Mouse (Mus musculus) activated CD4-positive, CD25-positive, alpha-beta regulatory T cell, adult 4 months (primary cell): Measurements from ENCODE around the gene Echdc2. TPM values are rescaled to one million over a fixed set of nuclear protein-coding genes. Genes with fewer than 3 reads are reported as not detected.
A peak's percentile ranks its signal among the peaks of the same experiment; 100 is the strongest.
"Not testable (repeated sequence)": the region's sequence is repeated elsewhere in the genome, so short reads cannot be mapped to it uniquely, and the experiment has no call there.

ENCODE experiments used
- ATAC-seq: one replicate; pipeline ENCODE4 v1.8.0; 2017
- polyA plus RNA-seq, 2 experiments: library from polyadenylated mRNA; unstranded; fragments of 100-300 nt; shearing (Covaris generic); gene quantifications; one replicate each; pipeline ENCODE4 v1.2.1; 2017

Gene Echdc2
- 1 to 10 TPM in 1 of 2 experiments, under 1 TPM in 1; 0.88 to 1.3 TPM for polyA plus RNA-seq

DNA sequence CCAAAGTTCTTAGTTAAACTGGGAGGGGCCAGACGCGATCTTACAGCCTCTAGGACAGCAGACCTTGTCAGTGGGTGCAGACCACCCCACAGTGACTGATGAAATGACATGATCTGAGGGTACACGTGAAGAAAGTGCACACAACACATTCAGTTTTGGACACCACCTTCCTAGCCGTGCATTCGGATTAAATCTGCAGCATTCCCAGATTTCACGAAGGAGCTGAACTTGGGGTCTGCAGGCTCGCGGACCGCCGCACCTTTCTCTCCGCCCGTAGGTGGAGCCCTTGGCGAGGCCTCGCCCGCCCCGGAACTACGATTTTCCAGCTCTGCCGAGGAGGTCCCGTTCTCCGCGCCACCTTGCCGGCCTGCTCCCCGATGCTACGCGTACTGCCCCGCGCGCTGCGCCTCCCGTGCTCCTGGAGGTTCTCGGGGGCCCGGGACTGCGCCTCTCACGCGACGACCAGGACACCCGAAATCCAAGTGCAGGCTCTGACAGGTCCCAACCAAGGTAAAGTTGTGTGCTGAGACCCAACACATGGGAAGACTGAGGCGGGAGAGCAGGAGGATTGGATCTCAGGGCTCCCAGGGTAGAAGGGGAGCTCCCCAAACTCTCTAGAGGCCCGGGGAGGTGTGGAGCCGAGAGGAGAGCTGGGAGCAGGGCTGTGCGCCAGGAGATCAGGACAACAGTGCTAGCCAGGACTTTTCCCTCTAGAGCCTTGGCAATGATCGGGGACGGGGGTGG is at the start of gene Echdc2:
Gene Echdc2, plus strand, starts transcription at position 286 of the 744 bp plus-strand sequence.
- no peak for ATAC-seq

GRCm38 (mm10) chr4:108116466-108116865 is 48.8 kb upstream of the Echdc2 start:
- no peak for ATAC-seq

DNA sequence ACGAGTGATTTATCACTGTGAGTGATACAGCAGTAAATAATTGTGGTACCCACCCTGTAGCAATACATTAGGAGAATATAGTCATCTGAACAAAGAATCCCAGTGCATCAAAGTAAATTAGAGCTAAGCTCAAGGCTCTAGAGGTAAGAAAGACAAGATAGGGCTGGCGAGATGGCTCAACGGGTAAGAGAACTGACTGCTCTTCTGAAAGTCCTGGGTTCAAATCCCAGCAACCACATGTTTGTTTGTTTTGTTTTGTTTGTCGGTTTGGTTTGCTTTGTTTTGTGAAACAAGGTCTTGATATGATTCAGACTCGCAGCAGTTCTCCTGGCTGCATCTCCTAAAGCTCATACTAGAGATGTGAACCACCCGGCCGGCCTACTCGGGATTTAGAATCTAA is 47.7 kb upstream of the Echdc2 start:
- no peak for ATAC-seq

DNA sequence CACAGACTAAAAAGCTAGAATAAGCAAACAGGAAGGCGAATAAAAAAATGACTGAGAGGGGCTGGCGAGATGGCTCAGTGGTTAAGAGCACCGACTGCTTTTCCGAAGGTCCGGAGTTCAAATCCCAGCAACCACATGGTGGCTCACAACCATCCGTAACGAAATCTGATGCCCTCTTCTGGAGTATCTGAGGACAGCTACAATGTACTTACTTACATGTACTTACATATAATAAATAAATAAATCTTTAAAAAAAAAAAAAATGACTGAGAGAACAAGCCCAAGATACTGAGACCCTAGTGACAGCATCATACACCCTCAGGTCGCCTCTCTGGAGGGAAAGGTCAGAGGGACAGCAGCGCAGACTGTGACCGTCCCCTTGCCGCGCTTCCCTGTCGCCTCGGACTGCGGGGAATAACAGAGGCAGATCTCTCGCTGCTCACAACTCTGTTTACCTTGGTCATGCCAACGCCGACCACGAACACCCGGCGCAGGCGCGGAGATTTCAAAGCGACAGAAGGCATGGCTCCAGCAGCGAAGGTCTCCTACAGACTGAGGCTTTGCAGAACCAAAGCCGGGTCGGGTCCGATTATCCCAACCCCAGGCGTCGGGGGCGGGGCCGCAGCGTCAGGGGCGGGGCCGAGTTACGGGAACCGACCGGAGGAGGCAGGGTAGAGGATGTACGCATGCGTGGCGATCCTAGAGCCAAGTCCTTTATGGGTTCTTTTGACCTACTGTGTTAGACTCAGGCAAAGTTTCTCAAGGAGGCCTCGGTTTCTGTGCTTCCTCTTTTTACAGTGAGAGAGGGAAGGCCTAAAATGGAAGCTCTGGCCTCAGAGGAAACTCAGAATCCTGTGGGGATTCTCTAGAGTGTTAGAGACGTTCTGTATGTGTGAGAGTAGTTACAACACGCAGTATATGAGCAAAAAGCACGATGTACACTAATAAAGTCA is 47.0 kb upstream of the Echdc2 start:
- ATAC-seq: peak; percentile 78

GRCm38 (mm10) chr4:108124104-108124503 is 41.1 kb upstream of the Echdc2 start:
- no peak for ATAC-seq

DNA sequence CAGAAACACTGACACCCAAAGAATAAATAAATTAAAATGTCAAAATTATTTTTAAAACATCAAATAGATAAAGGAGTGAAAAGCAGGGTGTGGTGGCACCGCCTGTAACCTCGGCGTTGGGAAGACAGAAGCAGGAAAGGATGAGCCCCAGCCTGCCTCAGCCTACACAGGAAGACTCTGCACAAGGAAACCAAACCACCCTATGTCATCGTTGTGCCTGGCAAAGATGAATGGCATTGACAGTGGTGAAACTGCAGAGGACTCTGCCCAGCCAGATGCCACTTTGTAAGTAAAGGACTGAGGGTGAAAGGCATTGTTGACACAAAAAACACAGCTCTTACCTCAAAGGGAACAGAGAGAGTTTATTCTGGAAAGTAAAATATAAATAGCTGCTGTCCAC is 39.0 kb upstream of the Echdc2 start:
- no peak for ATAC-seq

DNA sequence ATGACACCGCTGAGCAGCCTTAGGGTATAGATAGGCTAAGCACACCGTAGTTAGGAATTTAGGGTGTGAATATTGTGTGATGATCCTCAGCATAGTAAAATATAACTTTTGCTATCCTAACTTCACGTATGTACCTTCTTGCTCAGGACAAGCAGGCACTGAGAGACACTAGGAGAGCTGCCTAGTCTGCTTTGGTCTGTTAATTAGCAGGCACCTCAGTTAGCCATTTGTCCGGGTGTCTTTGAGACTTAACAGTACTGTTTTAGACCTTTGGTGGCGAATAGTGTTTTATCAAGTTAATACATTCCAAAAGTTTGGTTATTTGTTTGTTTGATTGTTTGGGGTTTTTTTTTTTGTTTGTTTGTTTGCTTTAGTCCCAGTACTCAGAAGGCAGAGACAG is 37.7 kb upstream of the Echdc2 start:
- ATAC-seq: no peak

DNA sequence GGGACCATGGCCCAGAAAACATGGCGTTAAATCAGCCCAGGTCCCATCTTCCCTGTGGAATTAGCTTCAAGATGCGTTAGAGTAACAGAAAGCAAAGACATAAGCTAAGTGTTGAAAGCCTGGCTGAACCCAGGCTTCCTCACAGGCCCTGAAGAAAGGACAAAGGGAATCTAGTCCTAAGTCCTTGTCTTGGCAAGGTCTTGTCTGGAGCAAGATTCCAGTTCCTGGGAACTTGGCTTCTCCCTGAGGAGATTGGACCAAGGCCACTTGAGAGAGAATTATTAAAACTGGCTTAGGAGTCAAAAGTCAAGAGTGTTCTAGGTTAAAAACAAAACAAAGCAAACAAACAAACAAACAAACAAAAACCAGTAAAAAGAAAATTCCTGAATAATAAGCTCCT is 36.9 kb upstream of the Echdc2 start:
- ATAC-seq: no peak

DNA sequence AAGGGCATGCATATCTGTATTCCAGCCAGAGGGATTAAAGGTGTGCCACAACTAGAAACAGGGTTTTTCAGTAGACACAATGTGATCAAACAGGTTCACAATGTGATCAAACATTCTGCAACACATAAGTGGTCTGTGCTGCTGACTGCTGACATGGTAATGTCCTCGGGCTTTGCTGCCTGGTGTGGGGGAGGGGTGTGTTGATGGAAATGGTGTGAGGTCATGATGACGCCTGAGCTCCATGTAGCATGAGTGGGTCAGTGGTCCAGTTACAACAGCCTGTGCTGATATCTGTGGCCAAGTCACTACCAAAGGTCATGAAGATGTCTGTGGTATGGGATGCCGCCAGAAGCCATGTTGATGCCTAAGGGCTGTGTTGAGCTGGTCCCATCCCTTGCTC is 34.8 kb upstream of the Echdc2 start:
- ATAC-seq: no peak

GRCm38 (mm10) chr4:108136938-108137337 is 28.3 kb upstream of the Echdc2 start:
- ATAC-seq: no peak

- not testable (repeated sequence) for ATAC-seq
These were observed 22.1 kb upstream of the Echdc2 start for GRCm38 (mm10) chr4:108143178-108143577.

GRCm38 (mm10) chr4:108143778-108144177 is 21.5 kb upstream of the Echdc2 start:
- no peak for ATAC-seq

DNA sequence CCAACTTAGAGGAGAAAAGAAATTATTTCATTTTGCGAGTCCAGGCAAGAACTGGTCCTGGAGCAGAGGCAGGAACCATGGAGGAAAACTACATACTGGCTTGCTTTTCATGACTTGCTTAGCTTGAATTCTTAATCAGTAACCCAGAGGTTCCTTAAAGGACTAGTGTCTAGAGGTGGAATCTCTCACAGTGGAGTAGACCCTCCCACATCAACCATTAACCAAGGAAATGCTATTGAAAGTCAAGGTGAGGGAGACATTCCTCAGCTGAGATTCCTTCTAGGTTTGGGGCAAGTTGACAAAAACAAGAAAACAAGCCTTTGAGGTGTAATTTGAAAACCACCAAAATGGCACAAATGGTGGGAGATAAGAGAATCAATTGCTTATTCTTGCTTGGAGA is 20.4 kb upstream of the Echdc2 start, which contains the start of gene Scp2:
Gene Scp2, minus strand, starts transcription at position 119 of the 400 bp plus-strand sequence.
- no peak for ATAC-seq

GRCm38 (mm10) chr4:108145554-108145953 is 19.7 kb upstream of the Echdc2 start:
- ATAC-seq: not testable (repeated sequence)

DNA sequence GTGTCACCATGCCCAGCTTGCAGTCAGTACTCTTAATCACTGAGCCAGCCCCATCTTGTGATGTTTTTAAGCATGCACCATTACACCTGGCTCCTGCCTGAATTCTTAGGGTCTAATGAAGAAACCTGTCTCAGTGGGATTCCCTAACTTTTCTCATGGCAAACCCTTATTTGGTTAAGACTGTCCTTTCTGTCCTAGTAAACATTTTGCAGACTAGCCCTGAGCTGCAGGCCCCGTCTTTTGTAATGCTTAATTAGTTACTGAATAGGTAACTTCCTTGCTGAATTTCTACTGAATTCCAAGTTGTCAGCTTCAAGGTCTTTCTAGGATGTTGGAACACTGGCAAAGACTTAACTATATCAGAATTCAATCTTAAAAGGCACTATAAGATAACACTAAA is 10.1 kb upstream of the Echdc2 start:
- not testable (repeated sequence) for ATAC-seq

DNA sequence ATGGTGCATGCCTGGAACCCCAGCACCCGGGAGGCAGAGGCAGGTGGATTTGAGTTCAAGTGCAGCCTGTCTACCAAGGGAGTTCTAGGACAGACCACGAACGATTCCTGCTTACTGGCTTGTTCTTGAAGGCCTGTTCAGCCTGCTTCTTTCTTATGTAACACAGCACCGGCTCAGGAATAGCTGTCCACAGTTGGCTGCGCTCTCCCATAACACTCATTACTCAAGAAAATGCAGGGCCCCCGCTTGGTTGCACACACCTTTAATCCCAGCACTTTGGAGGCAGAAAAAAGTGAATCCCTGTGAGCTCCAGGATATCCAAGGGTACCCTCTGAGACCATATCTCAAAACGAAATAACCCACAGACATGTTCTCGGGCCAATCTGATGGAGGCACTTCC is 3.3 kb upstream of the Echdc2 start:
- ATAC-seq: no peak

GRCm38 (mm10) chr4:108163291-108163690 is 1.9 kb upstream of the Echdc2 start:
- ATAC-seq: no peak

- ATAC-seq: no peak
These were observed 1.6 kb downstream of the Echdc2 start for GRCm38 (mm10) chr4:108166874-108167273.

DNA sequence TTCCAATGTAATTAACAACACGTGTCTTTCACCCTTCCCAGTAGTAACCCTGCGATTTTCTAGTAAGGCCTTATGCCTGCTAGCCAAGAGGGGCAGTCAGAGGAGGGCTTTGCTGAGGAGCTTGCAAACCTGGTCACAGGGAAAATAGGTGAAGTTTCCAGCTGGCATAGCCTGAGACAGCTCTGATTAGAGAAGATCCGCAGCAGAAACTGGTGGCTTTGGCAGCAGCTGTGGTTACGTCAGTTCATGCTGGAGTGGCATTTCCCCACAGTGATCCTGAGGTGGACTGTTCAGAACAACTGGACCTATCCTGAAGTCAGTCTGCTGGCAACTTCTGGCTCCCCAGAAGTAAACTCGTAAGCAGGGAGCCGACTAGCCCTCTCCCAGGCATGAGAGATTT is 2.8 kb downstream of the Echdc2 start:
- ATAC-seq: no peak

DNA sequence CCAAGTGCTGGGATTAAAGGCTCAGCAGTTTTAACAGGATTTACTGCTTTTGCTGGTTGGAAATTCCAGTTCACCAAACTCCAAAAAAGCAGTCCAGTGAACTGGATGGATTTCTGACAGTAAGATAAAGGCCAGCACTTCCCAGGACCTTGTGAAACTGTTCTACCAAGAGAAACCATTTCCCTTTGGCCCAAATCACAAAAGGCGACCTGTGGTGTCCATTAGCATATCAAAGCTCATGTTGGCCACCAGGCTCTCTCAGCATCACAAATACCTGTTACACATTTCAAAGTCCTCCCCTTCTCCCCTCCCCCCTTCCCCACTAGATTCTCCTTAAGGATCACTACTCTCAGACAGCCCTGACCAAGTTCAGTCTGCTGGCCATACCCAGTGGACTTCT is 17.0 kb downstream of the Echdc2 start:
- no peak for ATAC-seq

GRCm38 (mm10) chr4:108192821-108193323 is 27.6 kb downstream of the Echdc2 start:
- ATAC-seq: no peak

GRCm38 (mm10) chr4:108196277-108196855 is 31.1 kb downstream of the Echdc2 start:
- no peak for ATAC-seq

- ATAC-seq: no peak
These were observed 34.0 kb downstream of the Echdc2 start for GRCm38 (mm10) chr4:108199236-108199635.
